ENCODE assay signal across 18 mouse cellular contexts in genomic region chr13:55937417-55937816, GRCm38 (mm10).
"Had no signal": no experiment of that assay in that cellular context is flagged by ENCODE, and none has a peak within 500 bp of the region (broad histone marks: within the 10 kb centered on the region; RNA-seq: fewer than 3 reads in every experiment).

No protein-coding gene starts in this region.

- H3K4me1 ChIP-seq: liver, embryonic 13.5 days; liver, embryonic 15.5 days; lung, embryonic 15.5 days; midbrain, embryonic 13.5 days; midbrain, embryonic 15.5 days; neural tube, embryonic 12.5 days had no signal

- H3K27ac ChIP-seq: liver, embryonic 13.5 days; liver, embryonic 15.5 days; lung, embryonic 15.5 days; macrophage; midbrain, embryonic 13.5 days; midbrain, embryonic 15.5 days; neural tube, embryonic 12.5 days had no signal

- H3K27me3 ChIP-seq: liver, embryonic 13.5 days; liver, embryonic 15.5 days; midbrain, embryonic 13.5 days; midbrain, embryonic 15.5 days; neural tube, embryonic 12.5 days had no signal

- ATAC-seq: liver, postnatal 0 days; lung, postnatal 0 days; midbrain, embryonic 13.5 days; midbrain, embryonic 15.5 days had no signal

- H3K9ac ChIP-seq: liver, embryonic 13.5 days; liver, embryonic 15.5 days; liver, postnatal 0 days; lung, embryonic 15.5 days; midbrain, embryonic 13.5 days; midbrain, embryonic 15.5 days; neural tube, embryonic 12.5 days had no signal

- DNase-seq: liver, embryonic 13.5 days; lung, adult 2 months; lung, postnatal 14 days; right cerebral cortex, postnatal 14 days; right cerebral cortex, postnatal 4 days; spleen, adult 18-20 months; thymus, adult 2 months; thymus, postnatal 25 days; thymus, postnatal 4 days had no signal

- H3K36me3 ChIP-seq: liver, embryonic 13.5 days; liver, embryonic 15.5 days; lung, embryonic 15.5 days; midbrain, embryonic 13.5 days; midbrain, embryonic 15.5 days; neural tube, embryonic 12.5 days had no signal

- H3K4me3 ChIP-seq: liver, embryonic 13.5 days; liver, embryonic 15.5 days; lung, embryonic 15.5 days; midbrain, embryonic 13.5 days; midbrain, embryonic 15.5 days; neural tube, embryonic 12.5 days had no signal

- H3K4me2 ChIP-seq: liver, embryonic 13.5 days; liver, embryonic 15.5 days; lung, embryonic 15.5 days; midbrain, embryonic 11.5 days; midbrain, embryonic 13.5 days; midbrain, embryonic 15.5 days; neural tube, embryonic 12.5 days had no signal

- H3K9me3 ChIP-seq: liver, embryonic 13.5 days; liver, embryonic 15.5 days; lung, embryonic 15.5 days; midbrain, embryonic 13.5 days; midbrain, embryonic 15.5 days; neural tube, embryonic 12.5 days had no signal
